Mouse (Mus musculus): Measurements from ENCODE around the gene Prr15l.

Gene Prr15l

GRCm38 (mm10) chr11:96952426-96952825, 24.5 kb downstream of the Prr15l start:
- no peak for DNase-seq

GRCm38 (mm10) chr11:96952896-96953295, 25.0 kb downstream of the Prr15l start:
- no peak for DNase-seq

- no peak for DNase-seq
These were observed 27.2 kb downstream of the Prr15l start for GRCm38 (mm10) chr11:96955094-96955493.

GRCm38 (mm10) chr11:96956009-96956724, 28.3 kb downstream of the Prr15l start:
- DNase-seq = no peak

- DNase-seq = no peak
These were observed 29.3 kb downstream of the Prr15l start for GRCm38 (mm10) chr11:96957061-96957805.

- peak; percentile 97 for DNase-seq
These were observed 35.7 kb downstream of the Prr15l start for GRCm38 (mm10) chr11:96963580-96963979.

- no peak for DNase-seq
These were observed 38.3 kb downstream of the Prr15l start for GRCm38 (mm10) chr11:96966172-96966571.

- peak; percentile 66 for DNase-seq
These were observed 39.1 kb downstream of the Prr15l start for GRCm38 (mm10) chr11:96966914-96967543.

GRCm38 (mm10) chr11:96967544-96968269, 39.8 kb downstream of the Prr15l start:
- DNase-seq = peak; percentile 15

GRCm38 (mm10) chr11:96968476-96968875, 40.6 kb downstream of the Prr15l start:
- DNase-seq = peak; percentile 25

GRCm38 (mm10) chr11:96969280-96969722, 41.4 kb downstream of the Prr15l start:
- DNase-seq = peak; percentile 37

- DNase-seq = peak; percentile 83
These were observed 41.8 kb downstream of the Prr15l start for GRCm38 (mm10) chr11:96969746-96970145.

GRCm38 (mm10) chr11:96970341-96970740, 42.4 kb downstream of the Prr15l start:
- DNase-seq = no peak

- no peak for DNase-seq
These were observed 45.0 kb downstream of the Prr15l start for GRCm38 (mm10) chr11:96972906-96973305.

GRCm38 (mm10) chr11:96973426-96973964, 45.6 kb downstream of the Prr15l start:
- no peak for DNase-seq

- DNase-seq = peak; percentile 81
These were observed 46.9 kb downstream of the Prr15l start for GRCm38 (mm10) chr11:96974813-96975212.

GRCm38 (mm10) chr11:96975511-96976378, 47.8 kb downstream of the Prr15l start:
- no peak for DNase-seq

- DNase-seq = no peak
These were observed 48.4 kb downstream of the Prr15l start for GRCm38 (mm10) chr11:96976379-96976687.

GRCm38 (mm10) chr11:96976911-96977591, 49.1 kb downstream of the Prr15l start:
- peak; percentile 84 for DNase-seq

- DNase-seq = peak; percentile 99
These were observed 49.9 kb downstream of the Prr15l start for GRCm38 (mm10) chr11:96977606-96978400.

Data from lung, postnatal 36 days (tissue).